Mouse (Mus musculus): ENCODE data around the gene AI661453. TPM values are rescaled to one million over a fixed set of nuclear protein-coding genes. Genes with fewer than 3 reads are reported as not detected.
"Not testable (repeated sequence)": the region's sequence is repeated elsewhere in the genome, so short reads cannot be mapped to it uniquely, and the experiment has no call there.

Gene AI661453
- polyA plus RNA-seq, 1 experiment from 2014 or later: 0.19 TPM

GRCm38 (mm10) chr17:47485791-47486190 lies 49.4 kb downstream of the AI661453 start:
- WGBS: 78% methylated on average over 3 of the region's 3 CpGs
- Histone ChIP-seq H3K4me2 (no peak overlapping the region), H3K27ac (replicated peaks) (no peak overlapping the region), H3K27me3 (replicated peaks) (no peaks in the 10 kb centered on the region), H3K9me3 (replicated peaks) (no peaks in the 10 kb centered on the region), H3K36me3 (peaks cover 25% of the 10 kb centered on the region), H3K4me1 (peaks cover 20% of the 10 kb centered on the region; the same call in 1 of the 2 replicates), H3K9ac (replicated peaks) (no peak overlapping the region), H3K4me3 (replicated peaks) (no peak overlapping the region)
- ATAC-seq (ENCODE audit: low FRiP score): no peak

- H3K4me3 ChIP-seq (replicated peaks): no peak overlapping the region
- H3K4me2 ChIP-seq: no peak overlapping the region
- no peak overlapping the region for H3K27ac ChIP-seq (replicated peaks)
- 88% methylated on average over 9 of the region's 9 CpGs for WGBS
- H3K4me1 ChIP-seq: peaks cover 3% of the 10 kb centered on the region; the same call in 1 of the 2 replicates
- peaks cover 69% of the 10 kb centered on the region for H3K36me3 ChIP-seq
- no peaks in the 10 kb centered on the region for H3K9me3 ChIP-seq (replicated peaks)
- no peak for ATAC-seq (ENCODE audit: low FRiP score)
- no peaks in the 10 kb centered on the region for H3K27me3 ChIP-seq (replicated peaks)
- no peak overlapping the region for H3K9ac ChIP-seq (replicated peaks)
Measured at GRCm38 (mm10) chr17:47490791-47491190, 54.4 kb downstream of the AI661453 start.

- H3K27ac ChIP-seq (replicated peaks): no peak overlapping the region
- peaks cover 83% of the 10 kb centered on the region for H3K36me3 ChIP-seq
- no peaks in the 10 kb centered on the region for H3K27me3 ChIP-seq (replicated peaks)
- WGBS: 81% methylated on average over 6 of the region's 6 CpGs
- no peaks in the 10 kb centered on the region for H3K4me1 ChIP-seq
- H3K4me2 ChIP-seq: no peak overlapping the region
- H3K9ac ChIP-seq (replicated peaks): no peak overlapping the region
- H3K9me3 ChIP-seq (replicated peaks): no peaks in the 10 kb centered on the region
- no peak for ATAC-seq (ENCODE audit: low FRiP score)
- H3K4me3 ChIP-seq (replicated peaks): no peak overlapping the region
Measured at GRCm38 (mm10) chr17:47492731-47493130, 56.3 kb downstream of the AI661453 start.

GRCm38 (mm10) chr17:47493653-47494052 lies 57.2 kb downstream of the AI661453 start:
- Histone ChIP-seq H3K9me3 (replicated peaks) (no peaks in the 10 kb centered on the region), H3K9ac (replicated peaks) (no peak overlapping the region), H3K4me3 (replicated peaks) (no peak overlapping the region), H3K27me3 (replicated peaks) (no peaks in the 10 kb centered on the region), H3K27ac (replicated peaks) (no peak overlapping the region), H3K4me1 (no peaks in the 10 kb centered on the region), H3K36me3 (peaks cover 85% of the 10 kb centered on the region), H3K4me2 (no peak overlapping the region)
- ATAC-seq (ENCODE audit: low FRiP score): no peak
- 91% methylated on average over 6 of the region's 6 CpGs for WGBS

GRCm38 (mm10) chr17:47494132-47494531 lies 57.7 kb downstream of the AI661453 start:
- no peak overlapping the region for H3K27ac ChIP-seq (replicated peaks)
- H3K4me3 ChIP-seq (replicated peaks): no peak overlapping the region
- no peak for ATAC-seq (ENCODE audit: low FRiP score)
- H3K27me3 ChIP-seq (replicated peaks): no peaks in the 10 kb centered on the region
- no peaks in the 10 kb centered on the region for H3K4me1 ChIP-seq
- peaks cover 85% of the 10 kb centered on the region for H3K36me3 ChIP-seq
- WGBS: 93% methylated on average over 11 of the region's 11 CpGs
- no peak overlapping the region for H3K9ac ChIP-seq (replicated peaks)
- no peaks in the 10 kb centered on the region for H3K9me3 ChIP-seq (replicated peaks)
- H3K4me2 ChIP-seq: no peak overlapping the region

GRCm38 (mm10) chr17:47501531-47501930 lies 65.1 kb downstream of the AI661453 start:
- whole genome bisulfite sequencing: 7% methylated on average over 11 of the region's 11 CpGs
- H3K27ac ChIP-seq (replicated peaks): peak overlapping the region; percentile 86; the same call in 1 of the 2 replicates
- ATAC-seq (ENCODE audit: low FRiP score): no peak; the same call in 1 of the 2 replicates

GRCm38 (mm10) chr17:47501946-47502706 lies 65.7 kb downstream of the AI661453 start, which contains the start of gene Taf8:
Gene Taf8 (minus strand): TSS chr17:47502292.
- peak within 1 kb of the TSS; percentile 78 for H3K9ac ChIP-seq (replicated peaks)
- H3K4me2 ChIP-seq: peak within 1 kb of the TSS; percentile 73
- peak within 1 kb of the TSS; percentile 76 for H3K4me3 ChIP-seq (replicated peaks)
- H3K27ac ChIP-seq (replicated peaks): peak within 1 kb of the TSS; percentile 86
- 3% methylated on average over 40 of the region's 40 CpGs for WGBS
- peaks cover 18% of the 10 kb centered on the region for H3K36me3 ChIP-seq
- no peaks in the 10 kb centered on the region for H3K9me3 ChIP-seq (replicated peaks)
- H3K27me3 ChIP-seq (replicated peaks): no peaks in the 10 kb centered on the region
- peak; percentile 97 for ATAC-seq (ENCODE audit: low FRiP score)
- peaks cover 20% of the 10 kb centered on the region for H3K4me1 ChIP-seq

More at GRCm38 (mm10) chr17:47501531-47501930, 65.1 kb downstream of the AI661453 start:
- H3K36me3 ChIP-seq: peaks cover 23% of the 10 kb centered on the region
- H3K9ac ChIP-seq (replicated peaks): peak overlapping the region; percentile 78
- peak overlapping the region; percentile 76 for H3K4me3 ChIP-seq (replicated peaks)
- peak overlapping the region; percentile 73 for H3K4me2 ChIP-seq
- no peaks in the 10 kb centered on the region for H3K27me3 ChIP-seq (replicated peaks)
- H3K4me1 ChIP-seq: peaks cover 20% of the 10 kb centered on the region
- no peaks in the 10 kb centered on the region for H3K9me3 ChIP-seq (replicated peaks)

GRCm38 (mm10) chr17:47502707-47503045 lies 66.3 kb downstream of the AI661453 start:
- Histone ChIP-seq H3K36me3 (peaks cover 15% of the 10 kb centered on the region), H3K4me2 (peak overlapping the region; percentile 73), H3K4me1 (peaks cover 20% of the 10 kb centered on the region), H3K4me3 (replicated peaks) (peak overlapping the region; percentile 76; the same call in 1 of the 2 replicates)
- WGBS: 73% methylated on average over 6 of the region's 6 CpGs
- not testable (repeated sequence) for H3K9me3 ChIP-seq (replicated peaks); H3K27ac ChIP-seq (replicated peaks); H3K27me3 ChIP-seq (replicated peaks); H3K9ac ChIP-seq (replicated peaks); ATAC-seq (ENCODE audit: low FRiP score)

- no peak for ATAC-seq (ENCODE audit: low FRiP score)
- Histone ChIP-seq H3K4me2 (no peak overlapping the region), H3K4me3 (replicated peaks) (no peak overlapping the region), H3K27ac (replicated peaks) (no peak overlapping the region), H3K9me3 (replicated peaks) (no peaks in the 10 kb centered on the region), H3K4me1 (peaks cover 28% of the 10 kb centered on the region), H3K36me3 (peaks cover 8% of the 10 kb centered on the region), H3K9ac (replicated peaks) (no peak overlapping the region), H3K27me3 (replicated peaks) (no peaks in the 10 kb centered on the region)
Measured at GRCm38 (mm10) chr17:47503689-47504088, 67.3 kb downstream of the AI661453 start.

- no peak overlapping the region for H3K4me3 ChIP-seq (replicated peaks)
- no peak overlapping the region; the same call in 1 of the 2 replicates for H3K27ac ChIP-seq (replicated peaks)
- no peak overlapping the region for H3K9ac ChIP-seq (replicated peaks)
Measured at GRCm38 (mm10) chr17:47504228-47504627, 67.8 kb downstream of the AI661453 start.

GRCm38 (mm10) chr17:47504941-47505346 lies 68.5 kb downstream of the AI661453 start, which contains the start of gene Ccnd3:
Gene Ccnd3 (plus strand): TSS chr17:47505051.
- ATAC-seq (ENCODE audit: low FRiP score): no peak
- Histone ChIP-seq H3K9ac (replicated peaks) (peak within 1 kb of the TSS; percentile 21), H3K4me3 (replicated peaks) (peak within 1 kb of the TSS; percentile 33), H3K36me3 (no peaks in the 10 kb centered on the region), H3K4me2 (peak within 1 kb of the TSS; percentile 70), H3K4me1 (peaks cover 28% of the 10 kb centered on the region), H3K27ac (replicated peaks) (no peak within 1 kb of the TSS; the same call in 1 of the 2 replicates), H3K27me3 (replicated peaks) (no peaks in the 10 kb centered on the region), H3K9me3 (replicated peaks) (no peaks in the 10 kb centered on the region)
- WGBS: 3% methylated on average over 22 of the region's 22 CpGs

More at GRCm38 (mm10) chr17:47504228-47504627, 67.8 kb downstream of the AI661453 start:
- 70% methylated on average over 5 of the region's 5 CpGs for WGBS
- Histone ChIP-seq H3K27me3 (replicated peaks) (no peaks in the 10 kb centered on the region), H3K36me3 (peaks cover 3% of the 10 kb centered on the region; the same call in 1 of the 2 replicates), H3K4me2 (peak overlapping the region; percentile 70), H3K4me1 (peaks cover 28% of the 10 kb centered on the region), H3K9me3 (replicated peaks) (no peaks in the 10 kb centered on the region)
- ATAC-seq (ENCODE audit: low FRiP score): no peak

- Histone ChIP-seq H3K9me3 (replicated peaks) (no peaks in the 10 kb centered on the region), H3K9ac (replicated peaks) (no peak overlapping the region), H3K27ac (replicated peaks) (no peak overlapping the region), H3K4me3 (replicated peaks) (0 out of 2 replicates have a peak overlapping the region, but pooled peaks have one; percentile 33), H3K4me2 (peak overlapping the region; percentile 70), H3K4me1 (peaks cover 28% of the 10 kb centered on the region), H3K36me3 (no peaks in the 10 kb centered on the region), H3K27me3 (replicated peaks) (no peaks in the 10 kb centered on the region)
- no peak for ATAC-seq (ENCODE audit: low FRiP score)
- WGBS: 69% methylated on average over 2 of the region's 2 CpGs
Measured at GRCm38 (mm10) chr17:47505566-47505965, 69.2 kb downstream of the AI661453 start.

Data from neural tube, embryonic 15.5 days (tissue).